ENCODE assay signal across 20 mouse cellular contexts in the genomic region with DNA sequence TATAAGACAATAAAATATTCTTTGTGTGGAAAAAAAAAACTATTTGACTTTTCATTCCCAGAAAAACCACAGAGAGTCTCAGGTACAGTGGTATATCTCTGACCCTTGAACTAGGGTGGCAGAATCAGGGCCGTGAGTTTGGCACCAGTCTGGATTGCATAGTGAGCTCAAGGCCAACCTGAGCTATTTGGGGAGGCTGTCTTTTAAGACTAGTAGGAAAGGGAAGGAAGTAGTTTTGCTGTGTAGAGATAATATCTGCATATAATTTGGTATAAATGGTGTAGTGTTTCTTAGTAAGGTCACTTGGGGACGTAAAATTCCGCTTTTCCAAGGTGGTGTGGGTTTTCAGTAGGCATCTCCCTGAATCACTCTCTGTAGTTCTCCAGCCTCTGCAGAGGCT.
DNase-seq lines count a peak whose midpoint lies in the region; ATAC-seq and TF ChIP-seq lines count a peak whose summit lies in the region.
"Had no signal": no experiment of that assay in that cellular context is flagged by ENCODE, and none has a peak within 500 bp of the region (broad histone marks: within the 10 kb centered on the region; RNA-seq: fewer than 3 reads in every experiment).

No protein-coding gene starts in this region.

- no peaks in the 10 kb centered on the region for H3K27me3 ChIP-seq in MEL (ENCODE audit: control insufficient read depth in 1 of 2, insufficient read depth in 2 of 2, low read length in 2 of 2)
- no peaks in the 10 kb centered on the region for H3K27me3 ChIP-seq in stomach, postnatal 0 days (ENCODE audit: control insufficient read depth, insufficient read depth, low read length)
- H3K27me3 ChIP-seq in forebrain, embryonic 14.5 days (replicated peaks; ENCODE audit: control insufficient read depth, insufficient read depth, low read length): no peaks in the 10 kb centered on the region
- H3K27me3 ChIP-seq: embryonic facial prominence, embryonic 13.5 days; hindbrain, embryonic 13.5 days had no signal

- peaks cover 10% of the 10 kb centered on the region in 2 experiments for H3K4me1 ChIP-seq in MEL (ENCODE audit: control insufficient read depth in 1 of 2, insufficient read depth in 2 of 2, low read length in 2 of 2)
- H3K4me1 ChIP-seq in stomach, postnatal 0 days (replicated peaks; ENCODE audit: control insufficient read depth, insufficient read depth): peaks cover 2% of the 10 kb centered on the region; the same call in 1 of the 2 replicates
- peaks cover 26% of the 10 kb centered on the region for H3K4me1 ChIP-seq in forebrain, embryonic 14.5 days (ENCODE audit: control insufficient read depth, insufficient read depth, low read length)

- TF ChIP-seq RAD21 in MEL (IDR thresholded peaks at IDR 0.05; ENCODE audit: low read depth, low read length): no peak

- H3K36me3 ChIP-seq in MEL (ENCODE audit: control insufficient read depth in 1 of 2, insufficient read depth in 2 of 2, low read length in 2 of 2): peaks cover 2 to 11% of the 10 kb centered on the region in 2 experiments; a peak in 2 of 4 replicates
- peaks cover 1% of the 10 kb centered on the region; the same call in 1 of the 2 replicates for H3K36me3 ChIP-seq in stomach, postnatal 0 days (ENCODE audit: control insufficient read depth, insufficient read depth, low read length)
- H3K36me3 ChIP-seq in forebrain, embryonic 14.5 days (ENCODE audit: control insufficient read depth, insufficient read depth, low read length): no peaks in the 10 kb centered on the region

- TF ChIP-seq POLR2A in MEL (IDR thresholded peaks at IDR 0.05; ENCODE audit: control insufficient read depth in 1 of 2, insufficient read depth in 1 of 2, low read depth in 1 of 2, low read length in 2 of 2, poor library complexity in 1 of 2): no peak

- no peaks in the 10 kb centered on the region for H3K9me3 ChIP-seq in MEL (replicated peaks; ENCODE audit: insufficient read depth, low read length)
- no peaks in the 10 kb centered on the region for H3K9me3 ChIP-seq in stomach, postnatal 0 days (ENCODE audit: control insufficient read depth, low read length)
- H3K9me3 ChIP-seq in forebrain, embryonic 14.5 days (replicated peaks; ENCODE audit: control insufficient read depth, low read length): no peaks in the 10 kb centered on the region
- H3K9me3 ChIP-seq: embryonic facial prominence, embryonic 13.5 days; heart, embryonic 10.5 days; hindbrain, embryonic 13.5 days had no signal

- no peak for TF ChIP-seq EP300 in MEL (IDR thresholded peaks at IDR 0.05; ENCODE audit: low read depth in 1 of 2, low read length in 2 of 2)
- no peak for TF ChIP-seq EP300 in stomach, postnatal 0 days (optimal IDR thresholded peaks at IDR 0.05)

- H3K4me2 ChIP-seq in stomach, postnatal 0 days (replicated peaks; ENCODE audit: low read depth): no peak overlapping the region
- no peak overlapping the region for H3K4me2 ChIP-seq in forebrain, embryonic 14.5 days (ENCODE audit: low read length)
- H3K4me2 ChIP-seq: embryonic facial prominence, embryonic 13.5 days; forebrain, embryonic 12.5 days; hindbrain, embryonic 13.5 days had no signal

- DNase-seq in adrenal gland, adult 8-10 months: peak; percentile 33
- DNase-seq in adrenal gland, adult 18-20 months (ENCODE audit: low spot score in 2 of 2): no peak
- peak; percentile 16 for DNase-seq in MEL (ENCODE audit: low read depth, low spot score)
- DNase-seq in stomach, postnatal 0 days (ENCODE audit: low spot score): no peak
- DNase-seq in heart, adult 9 months (ENCODE audit: low spot score in 2 of 2): no peak
- no peak for DNase-seq in forebrain, embryonic 14.5 days (ENCODE audit: low spot score)
- DNase-seq: cerebellum, adult 11-12 months; cerebellum, adult 9-10 months; cerebellum, postnatal 25 days; forebrain, postnatal 0 days; gastrocnemius, postnatal 14 days; heart, postnatal 10 days; heart, postnatal 4 days; kidney, adult 18-20 months had no signal

- peak; percentile 39 for ATAC-seq in common myeloid progenitor, adult 5-6 weeks (replicated peaks; ENCODE audit: low read depth, poor library complexity, severe bottlenecking)
- ATAC-seq in stomach, postnatal 0 days (ENCODE audit: low FRiP score, low TSS enrichment): no peak
- ATAC-seq in forebrain, embryonic 14.5 days: no peak
- ATAC-seq: forebrain, postnatal 0 days; hindbrain, postnatal 0 days had no signal

- no peak overlapping the region for H3K27ac ChIP-seq in MEL (ENCODE audit: control insufficient read depth, low read depth, low read length)
- 0 out of 2 replicates have a peak overlapping the region, but pooled peaks have one; percentile 18 for H3K27ac ChIP-seq in stomach, postnatal 0 days (replicated peaks)
- no peak overlapping the region for H3K27ac ChIP-seq in forebrain, embryonic 14.5 days (ENCODE audit: low read depth, low read length)
- H3K27ac ChIP-seq: embryonic facial prominence, embryonic 13.5 days; forebrain, embryonic 12.5 days; heart, embryonic 10.5 days; hindbrain, embryonic 13.5 days; hindbrain, postnatal 0 days had no signal

- H3K79me2 ChIP-seq in MEL (ENCODE audit: control insufficient read depth, insufficient read depth, low read length, poor library complexity): no peaks in the 10 kb centered on the region

- TF ChIP-seq CTCF in MEL (IDR thresholded peaks at IDR 0.05 in 2 of 3, conservative IDR thresholded peaks at IDR 0.05 in 1 of 3; ENCODE audit: control insufficient read depth in 1 of 3, insufficient read depth in 1 of 3, low read depth in 2 of 3, low read length in 3 of 3, poor library complexity in 1 of 3, severe bottlenecking in 1 of 3): no peak
- no peak for TF ChIP-seq CTCF in stomach, postnatal 0 days (IDR thresholded peaks at IDR 0.05; ENCODE audit: low read depth)

- H3K9ac ChIP-seq in MEL (ENCODE audit: control insufficient read depth, low read depth, low read length, poor library complexity, severe bottlenecking): no peak overlapping the region
- no peak overlapping the region for H3K9ac ChIP-seq in stomach, postnatal 0 days (ENCODE audit: low read length)
- no peak overlapping the region for H3K9ac ChIP-seq in forebrain, embryonic 14.5 days (ENCODE audit: low read length)
- H3K9ac ChIP-seq: embryonic facial prominence, embryonic 13.5 days; forebrain, embryonic 12.5 days; forebrain, postnatal 0 days; hindbrain, embryonic 13.5 days had no signal

- 70% methylated on average over 3 of the region's 3 CpGs for WGBS in stomach, postnatal 0 days
- WGBS in forebrain, embryonic 14.5 days: 91% methylated on average over 3 of the region's 3 CpGs

- no peak overlapping the region for H3K4me3 ChIP-seq in MEL (ENCODE audit: control insufficient read depth in 1 of 2, insufficient read depth in 1 of 2, low read depth in 2 of 2, low read length in 2 of 2)
- no peak overlapping the region for H3K4me3 ChIP-seq in stomach, postnatal 0 days (ENCODE audit: low read depth, low read length)
- no peak overlapping the region for H3K4me3 ChIP-seq in forebrain, embryonic 14.5 days (ENCODE audit: low read depth, low read length)
- H3K4me3 ChIP-seq: embryonic facial prominence, embryonic 13.5 days; forebrain, embryonic 12.5 days; heart, embryonic 10.5 days; hindbrain, embryonic 13.5 days had no signal

TF ChIP-seq in MEL, 35 proteins besides CTCF, POLR2A, EP300 and RAD21:
- TF ChIP-seq CHD1 (IDR thresholded peaks at IDR 0.05; ENCODE audit: low read depth, low read length) (no peak), SMC3 (IDR thresholded peaks at IDR 0.05; ENCODE audit: low read depth, low read length) (no peak), NRF1 (IDR thresholded peaks at IDR 0.05; ENCODE audit: insufficient read depth, low read depth, low read length, poor library complexity, severe bottlenecking) (no peak), ZMIZ1 (IDR thresholded peaks at IDR 0.05; ENCODE audit: low read depth, low read length) (no peak), ZNF384 (IDR thresholded peaks at IDR 0.05; ENCODE audit: low read depth, low read length) (no peak), BHLHE40 (IDR thresholded peaks at IDR 0.05; ENCODE audit: borderline replicate concordance, low read depth, low read length) (no peak), POLR2AphosphoS2 (IDR thresholded peaks at IDR 0.05; ENCODE audit: low read length) (no peak), NELFE (IDR thresholded peaks at IDR 0.05; ENCODE audit: low read depth, low read length) (no peak), UBTF (IDR thresholded peaks at IDR 0.05; ENCODE audit: borderline replicate concordance, insufficient read depth, low read depth, low read length) (no peak), POLR2AphosphoS5 (IDR thresholded peaks at IDR 0.05; ENCODE audit: borderline replicate concordance, low read depth, low read length) (no peak), ZC3H11A (IDR thresholded peaks at IDR 0.05; ENCODE audit: low read depth, low read length) (no peak), MYB (IDR thresholded peaks at IDR 0.05; ENCODE audit: low read depth, low read length) (no peak), ELF1 (IDR thresholded peaks at IDR 0.05; ENCODE audit: low read depth, low read length) (no peak), RCOR1 (IDR thresholded peaks at IDR 0.05; ENCODE audit: low read depth, low read length) (no peak), KAT2A (conservative IDR thresholded peaks at IDR 0.05; ENCODE audit: low read depth, low read length) (no peak)

Comparison
In these comparisons a context has a peak if more than half of its experiments do, and no peak if none do; other contexts are left out.
1. DNase-seq: peak in adrenal gland, adult 8-10 months (single experiment) and MEL (single experiment); none in adrenal gland, adult 18-20 months (0 of 2), stomach, postnatal 0 days (single experiment), heart, adult 9 months (0 of 2) and forebrain, embryonic 14.5 days (single experiment).